Mouse (Mus musculus): ENCODE measurements around the gene Heatr4.
"Not testable (repeated sequence)": the region's sequence is repeated elsewhere in the genome, so short reads cannot be mapped to it uniquely, and the experiment has no call there.

DNA sequence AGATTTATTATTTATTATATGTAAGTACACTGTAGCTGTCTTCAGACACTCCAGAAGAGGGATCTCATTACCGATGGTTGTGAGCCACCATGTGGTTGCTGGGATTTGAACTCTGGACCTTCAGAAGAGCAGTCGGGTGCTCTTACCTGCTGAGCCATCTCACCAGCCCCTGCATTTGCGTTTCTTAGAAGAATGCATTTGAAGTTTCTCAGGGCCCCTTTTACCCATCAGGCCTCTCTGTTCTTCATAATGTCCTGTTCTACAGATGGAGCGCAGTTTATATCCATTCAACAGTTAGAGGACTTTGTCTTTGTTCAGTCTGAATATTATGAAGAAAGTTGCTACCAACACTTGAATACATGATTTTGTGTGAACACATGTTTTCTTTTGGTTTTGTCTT is 37.6 kb upstream of the Heatr4 start:
- TF ChIP-seq CTCF, EP300 (IDR thresholded peaks at IDR 0.05; ENCODE audit: low read depth): not testable (repeated sequence)
